Mouse (Mus musculus) kidney, postnatal 25 days (tissue): ENCODE data around the gene Olfr1145.

Experiments
- DNase-seq, 2 experiments: peaks; one replicate each; pipeline ENCODE4 v3.0.0; 2021; ENCODE audit warnings: mixed read lengths in 2 of 2

The Olfr1145 gene

GRCm38 (mm10) chr2:87809522-87809921 is at the start of gene Olfr1145:
Gene Olfr1145 (plus strand): TSS chr2:87809822.
- no peak for DNase-seq

- DNase-seq, result no peak
These were observed 33.5 kb upstream of the Olfr1145 start for GRCm38 (mm10) chr2:87776143-87776542.

- no peak for DNase-seq
These were observed 30.4 kb upstream of the Olfr1145 start, which contains the start of gene Olfr152 for GRCm38 (mm10) chr2:87779183-87779582. Gene Olfr152 (plus strand): TSS chr2:87779483.

GRCm38 (mm10) chr2:87800292-87800691 is 9.3 kb upstream of the Olfr1145 start, which contains the start of gene Olfr1143:
Gene Olfr1143 (plus strand): TSS chr2:87800592.
- no peak for DNase-seq

- no peak for DNase-seq
These were observed 20.6 kb downstream of the Olfr1145 start, which contains the start of gene Olfr1148 for GRCm38 (mm10) chr2:87830233-87830632. Gene Olfr1148 (plus strand): TSS chr2:87830533.

GRCm38 (mm10) chr2:87843693-87844092 is 34.1 kb downstream of the Olfr1145 start, which contains the start of gene Olfr1150-ps1:
Gene Olfr1150-ps1 (plus strand): TSS chr2:87843993.
- no peak for DNase-seq

- DNase-seq, result no peak
These were observed 45.9 kb downstream of the Olfr1145 start, which contains the start of gene Olfr1151 for GRCm38 (mm10) chr2:87855562-87855961. Gene Olfr1151 (plus strand): TSS chr2:87855862.
